In the genomic region with DNA sequence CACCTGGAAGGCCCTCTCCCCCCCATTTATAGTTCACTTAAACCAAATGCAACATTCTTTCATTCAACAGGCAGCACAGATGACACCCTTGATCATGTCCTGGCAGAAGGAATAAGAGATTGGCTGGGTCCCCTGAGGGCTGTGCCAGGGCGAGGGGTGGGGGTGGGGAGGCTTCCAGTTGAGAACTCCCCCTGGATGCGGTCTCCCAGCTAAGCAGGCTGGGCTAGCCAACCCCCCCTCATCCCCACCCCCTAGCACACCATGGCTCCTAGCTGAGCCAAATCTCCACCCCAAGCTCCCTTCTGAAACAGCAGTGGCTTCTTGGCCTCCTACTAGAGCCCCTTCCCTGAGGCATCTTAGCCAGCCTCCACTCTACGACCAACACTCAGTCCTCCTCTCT, we compare ENCODE assay signal across 22 mouse cellular contexts.
"Had no signal": no experiment of that assay in that cellular context is flagged by ENCODE, and none has a peak within 500 bp of the region (broad histone marks: within the 10 kb centered on the region; RNA-seq: fewer than 3 reads in every experiment).

No protein-coding gene starts in this region.

- H3K27me3 ChIP-seq: liver, embryonic 15.5 days; lung, embryonic 15.5 days; midbrain, embryonic 15.5 days; neural tube, embryonic 15.5 days had no signal

- ATAC-seq: liver, embryonic 12.5 days; midbrain, embryonic 15.5 days had no signal

- H3K27ac ChIP-seq: limb, embryonic 10.5 days; limb, embryonic 13.5 days; liver, embryonic 12.5 days; liver, embryonic 15.5 days; lung, embryonic 15.5 days; midbrain, embryonic 10.5 days; midbrain, embryonic 15.5 days; neural tube, embryonic 12.5 days; neural tube, embryonic 15.5 days; stomach, postnatal 0 days had no signal

- H3K9ac ChIP-seq: limb, embryonic 13.5 days; liver, embryonic 12.5 days; liver, embryonic 15.5 days; lung, embryonic 15.5 days; midbrain, embryonic 15.5 days; neural tube, embryonic 12.5 days; neural tube, embryonic 15.5 days had no signal

- H3K36me3 ChIP-seq: limb, embryonic 10.5 days; limb, embryonic 13.5 days; liver, embryonic 12.5 days; liver, embryonic 15.5 days; lung, embryonic 15.5 days; midbrain, embryonic 10.5 days; midbrain, embryonic 15.5 days; neural tube, embryonic 12.5 days; neural tube, embryonic 15.5 days had no signal

- H3K4me2 ChIP-seq: limb, embryonic 13.5 days; liver, embryonic 12.5 days; liver, embryonic 15.5 days; lung, embryonic 15.5 days; midbrain, embryonic 15.5 days; neural tube, embryonic 12.5 days; neural tube, embryonic 15.5 days had no signal

- H3K9me3 ChIP-seq: limb, embryonic 10.5 days; limb, embryonic 13.5 days; liver, embryonic 12.5 days; liver, embryonic 15.5 days; lung, embryonic 15.5 days; megakaryocyte, embryonic 14.5 days; midbrain, embryonic 10.5 days; midbrain, embryonic 15.5 days; neural tube, embryonic 12.5 days; neural tube, embryonic 15.5 days had no signal

- H3K4me1 ChIP-seq: limb, embryonic 10.5 days; liver, embryonic 12.5 days; liver, embryonic 15.5 days; lung, embryonic 15.5 days; megakaryocyte, embryonic 14.5 days had no signal

- DNase-seq: kidney, adult 9 months; kidney, postnatal 14 days; kidney, postnatal 4 days; liver; lung, adult 18-20 months; lung, postnatal 10 days; lung, postnatal 36 days; right cerebral cortex, postnatal 4 days; thymus, adult 2 months; thymus, postnatal 14 days; thymus, postnatal 4 days had no signal

- H3K4me3 ChIP-seq: limb, embryonic 10.5 days; limb, embryonic 13.5 days; liver, embryonic 12.5 days; liver, embryonic 15.5 days; lung, embryonic 15.5 days; megakaryocyte, embryonic 14.5 days; midbrain, embryonic 10.5 days; midbrain, embryonic 15.5 days; neural tube, embryonic 12.5 days; neural tube, embryonic 15.5 days had no signal
